Mouse (Mus musculus): ENCODE measurements around the gene Zfp955a.
"Not testable (repeated sequence)": the region's sequence is repeated elsewhere in the genome, so short reads cannot be mapped to it uniquely, and the experiment has no call there.

Gene Zfp955a

GRCm38 (mm10) chr17:33254530-33255318 lies at the start of gene Zfp955a:
Zfp955a (minus strand) TSS chr17:33255145.
- not testable (repeated sequence) for DNase-seq

GRCm38 (mm10) chr17:33289876-33290149 lies 34.9 kb upstream of the Zfp955a start:
- not testable (repeated sequence) for DNase-seq

DNA sequence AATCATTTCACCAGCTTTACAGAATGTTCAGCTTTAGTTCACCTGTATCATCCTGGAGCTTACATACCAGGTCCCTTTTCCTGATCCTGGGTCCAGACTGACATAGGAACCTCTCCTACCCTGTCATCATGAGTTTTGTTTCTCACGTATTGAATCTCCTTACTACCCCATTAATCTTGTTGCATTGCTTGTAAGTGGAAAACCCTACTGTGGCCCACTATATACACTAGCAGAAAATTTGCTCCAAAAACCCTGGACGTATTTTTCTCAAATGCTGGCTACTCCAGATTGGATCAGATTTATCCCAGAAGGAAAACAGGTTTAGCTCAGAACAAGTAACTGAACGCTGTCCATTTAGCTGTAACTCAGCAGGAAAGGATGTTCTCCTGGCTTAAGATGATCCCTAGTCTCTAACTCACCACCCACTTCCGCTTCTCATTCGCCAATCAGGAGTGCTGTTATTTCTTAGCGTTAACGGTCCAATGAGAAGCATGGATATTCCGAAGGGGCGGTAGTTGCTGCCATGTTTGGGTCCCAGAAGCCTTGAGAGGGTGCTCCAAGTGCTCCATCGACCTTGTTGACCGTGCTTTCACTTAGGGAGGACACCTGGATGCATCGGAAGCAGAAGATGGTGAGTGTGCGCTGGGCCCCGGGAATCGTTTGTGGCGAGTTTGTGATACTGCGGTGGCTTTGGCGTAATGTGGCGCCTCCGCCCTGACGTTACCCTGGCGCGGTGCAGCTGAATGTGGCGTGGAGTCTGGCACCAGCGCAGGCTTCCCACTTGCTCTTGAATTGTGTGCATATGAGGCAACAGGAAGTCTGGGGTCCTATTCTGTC lies 34.3 kb upstream of the Zfp955a start, which contains the start of gene Zfp955b:
TSS of gene Zfp955b (plus strand) at position 506 of the 837 bp plus-strand sequence.
- DNase-seq = not testable (repeated sequence)

GRCm38 (mm10) chr17:33268907-33269306 lies 14.0 kb upstream of the Zfp955a start:
- no peak for DNase-seq

GRCm38 (mm10) chr17:33264376-33264775 lies 9.4 kb upstream of the Zfp955a start, which contains the start of gene Olfr63:
Olfr63 (plus strand) TSS chr17:33264676.
- no peak for DNase-seq

GRCm38 (mm10) chr17:33255319-33255657 lies 343 bp upstream of the Zfp955a start:
- not testable (repeated sequence) for DNase-seq

DNA sequence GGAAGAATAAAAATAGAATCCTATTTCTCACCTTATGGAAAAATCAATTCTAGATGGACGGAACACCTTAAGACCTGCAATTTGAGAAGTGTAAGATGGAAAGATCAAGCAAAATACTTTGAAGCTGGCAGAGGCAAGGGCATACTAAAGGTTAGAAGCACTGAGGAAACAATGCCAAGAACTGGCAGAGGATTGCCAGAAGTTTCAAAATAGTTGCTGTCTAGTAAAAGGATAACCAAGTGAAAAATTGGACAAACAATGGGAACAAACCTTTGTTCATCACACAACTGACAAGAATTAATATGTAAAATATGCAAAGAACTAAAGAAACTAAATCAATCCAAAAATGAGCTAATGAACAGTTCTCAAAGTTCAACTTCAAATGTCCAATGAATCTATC lies 18.3 kb downstream of the Zfp955a start:
- not testable (repeated sequence) for DNase-seq

DNA sequence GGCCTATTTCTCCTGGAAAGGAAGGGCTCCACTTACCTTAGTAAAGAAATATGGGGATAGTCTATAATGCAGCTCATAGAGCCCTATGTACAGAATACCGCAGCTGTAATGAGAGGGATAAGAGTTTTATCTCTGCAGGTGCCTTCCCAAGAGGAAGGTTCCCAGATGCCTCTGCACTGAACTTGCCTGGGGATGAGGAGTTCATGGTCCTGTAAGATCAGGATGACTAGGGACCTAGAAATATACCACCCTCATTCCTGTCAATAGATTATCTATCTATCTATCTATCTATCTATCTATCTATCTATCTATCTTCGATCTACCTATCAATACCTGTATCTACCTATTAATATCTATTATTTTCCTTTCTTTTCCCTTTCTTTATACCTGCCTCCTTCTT lies 33.4 kb downstream of the Zfp955a start, which contains the start of gene Olfr1564:
TSS of gene Olfr1564 (minus strand) at position 101 of the 400 bp plus-strand sequence.
- DNase-seq = no peak

GRCm38 (mm10) chr17:33191002-33191401 lies 63.9 kb downstream of the Zfp955a start, which contains the start of gene Olfr239:
Olfr239 (plus strand) TSS chr17:33191302.
- not testable (repeated sequence) for DNase-seq

Measured in cerebellum, adult 8-10 months (tissue).